15 mouse cellular contexts compared by ENCODE assay signal in genomic region chr19:24528129-24528730, GRCm38 (mm10). TPM values are rescaled to one million over a fixed set of nuclear protein-coding genes. Genes with fewer than 3 reads are reported as not detected.
DNase-seq lines count a peak whose midpoint lies in the region; ATAC-seq lines count a peak whose summit lies in the region.
"Had no signal": no experiment of that assay in that cellular context is flagged by ENCODE, and none has a peak within 500 bp of the region (broad histone marks: within the 10 kb centered on the region; RNA-seq: fewer than 3 reads in every experiment).

No protein-coding gene starts in this region.

- H3K9ac ChIP-seq in liver, embryonic 13.5 days = peak overlapping the region; percentile 52
- no peak overlapping the region for H3K9ac ChIP-seq in neural tube, embryonic 15.5 days (replicated peaks)
- H3K9ac ChIP-seq: embryonic facial prominence, embryonic 12.5 days; forebrain, embryonic 13.5 days; hindbrain, embryonic 12.5 days; limb, embryonic 13.5 days had no signal

- no peaks in the 10 kb centered on the region for H3K9me3 ChIP-seq in megakaryocyte, embryonic 14.5 days
- no peaks in the 10 kb centered on the region for H3K9me3 ChIP-seq in liver, embryonic 13.5 days (replicated peaks)
- no peaks in the 10 kb centered on the region for H3K9me3 ChIP-seq in neural tube, embryonic 15.5 days (replicated peaks)
- H3K9me3 ChIP-seq: embryonic facial prominence, embryonic 12.5 days; forebrain, embryonic 13.5 days; hindbrain, embryonic 12.5 days; limb, embryonic 13.5 days had no signal

- peak overlapping the region; percentile 45 for H3K4me2 ChIP-seq in liver, embryonic 13.5 days
- H3K4me2 ChIP-seq in neural tube, embryonic 15.5 days = no peak overlapping the region
- H3K4me2 ChIP-seq: embryonic facial prominence, embryonic 12.5 days; forebrain, embryonic 13.5 days; hindbrain, embryonic 12.5 days; limb, embryonic 13.5 days had no signal

- DNase-seq in induced T-regulatory cell, adult 2 months (ENCODE audit: low read depth) = peak; percentile 3
- DNase-seq in liver, embryonic 13.5 days = no peak
- no peak for DNase-seq in gastrocnemius, postnatal 14 days
- no peak for DNase-seq in layer of hippocampus, postnatal 10 days (ENCODE audit: low spot score in 2 of 2)
- DNase-seq: adrenal gland, postnatal 14 days; cerebellum, postnatal 36 days; kidney, adult 8-10 months; lung, postnatal 4 days had no signal

- H3K4me3 ChIP-seq in megakaryocyte, embryonic 14.5 days (replicated peaks) = peak overlapping the region; percentile 75
- H3K4me3 ChIP-seq in liver, embryonic 13.5 days (replicated peaks) = no peak overlapping the region
- H3K4me3 ChIP-seq in neural tube, embryonic 15.5 days (replicated peaks) = no peak overlapping the region
- H3K4me3 ChIP-seq: embryonic facial prominence, embryonic 12.5 days; forebrain, embryonic 13.5 days; hindbrain, embryonic 12.5 days; limb, embryonic 13.5 days had no signal

- peak overlapping the region; percentile 89 for H3K27ac ChIP-seq in liver, embryonic 13.5 days
- H3K27ac ChIP-seq in neural tube, embryonic 15.5 days (replicated peaks) = no peak overlapping the region
- H3K27ac ChIP-seq: embryonic facial prominence, embryonic 12.5 days; forebrain, embryonic 13.5 days; hindbrain, embryonic 12.5 days; limb, embryonic 13.5 days had no signal

- H3K36me3 ChIP-seq in megakaryocyte, embryonic 14.5 days (replicated peaks; ENCODE audit: low read length) = peaks cover 22% of the 10 kb centered on the region
- H3K36me3 ChIP-seq in liver, embryonic 13.5 days = no peaks in the 10 kb centered on the region
- no peaks in the 10 kb centered on the region for H3K36me3 ChIP-seq in neural tube, embryonic 15.5 days
- H3K36me3 ChIP-seq: embryonic facial prominence, embryonic 12.5 days; hindbrain, embryonic 12.5 days; limb, embryonic 13.5 days had no signal

- H3K27me3 ChIP-seq in megakaryocyte, embryonic 14.5 days (replicated peaks) = no peaks in the 10 kb centered on the region
- no peaks in the 10 kb centered on the region for H3K27me3 ChIP-seq in liver, embryonic 13.5 days
- H3K27me3 ChIP-seq in neural tube, embryonic 15.5 days (replicated peaks) = no peaks in the 10 kb centered on the region
- H3K27me3 ChIP-seq: embryonic facial prominence, embryonic 12.5 days; forebrain, embryonic 13.5 days; hindbrain, embryonic 12.5 days; limb, embryonic 13.5 days had no signal

- intact Hi-C loops in gastrocnemius, postnatal 14 days (cut with DNase I; ENCODE audit: low total_unique reads) = no loop called here

- no peak for ATAC-seq in megakaryocyte, adult 5-6 weeks (ENCODE audit: poor library complexity, severe bottlenecking)
- peak; percentile 74 for ATAC-seq in liver, embryonic 13.5 days (ENCODE audit: low read depth)
- ATAC-seq in neural tube, embryonic 15.5 days (ENCODE audit: low FRiP score) = no peak
- ATAC-seq: forebrain, embryonic 13.5 days had no signal

- peaks cover 76% of the 10 kb centered on the region for H3K4me1 ChIP-seq in megakaryocyte, embryonic 14.5 days
- peaks cover 73% of the 10 kb centered on the region for H3K4me1 ChIP-seq in liver, embryonic 13.5 days (replicated peaks)
- no peaks in the 10 kb centered on the region for H3K4me1 ChIP-seq in neural tube, embryonic 15.5 days
- H3K4me1 ChIP-seq: embryonic facial prominence, embryonic 12.5 days; forebrain, embryonic 13.5 days; hindbrain, embryonic 12.5 days; limb, embryonic 13.5 days had no signal

- 21% methylated on average over 4 of the region's 4 CpGs for WGBS in liver, embryonic 13.5 days (ENCODE audit: insufficient replicate concordance)
- 88% methylated on average over 4 of the region's 4 CpGs for WGBS in neural tube, embryonic 15.5 days

RNA-seq across cellular contexts. Expression of gene Pip5k1b, which starts 27.4 kb away (rescaled TPM):
- 6.9 and 8.0 TPM in 2 replicates for polyA plus RNA-seq in megakaryocyte, embryonic 14.5 days (2012; ENCODE audit: insufficient read depth, low replicate concordance)
- total RNA-seq in megakaryocyte, adult 5-6 weeks (2015) = 4.9 and 6.2 TPM in 2 replicates
- total RNA-seq in megakaryocyte, adult 5-6 weeks (2017) = 4.4 and 4.8 TPM in 2 replicates
- 8.5 and 10.2 TPM in 2 replicates for polyA plus RNA-seq in liver, embryonic 13.5 days (2015; fragmentation: Nextera tagmentation; extraction: Ambion mirVana)
- 1 to 10 TPM in 1 of 2 experiments, under 1 TPM in 1; 0.51 to 1.0 TPM for total RNA-seq in gastrocnemius, postnatal 14 days (2021)
- 10 to 100 TPM; 21.6 to 21.7 TPM for total RNA-seq in layer of hippocampus, postnatal 10 days (2021)
- 1.6 and 2.6 TPM in 2 replicates for polyA plus RNA-seq in neural tube, embryonic 15.5 days (2015; fragmentation: Nextera tagmentation; extraction: Ambion mirVana)

RNA-seq across cellular contexts. Expression of gene Fam122a, which starts 51.1 kb away (rescaled TPM):
- polyA plus RNA-seq in megakaryocyte, embryonic 14.5 days (2012; ENCODE audit: insufficient read depth, low replicate concordance) = 16.1 and 22.2 TPM in 2 replicates
- 30.1 and 31.3 TPM in 2 replicates for total RNA-seq in megakaryocyte, adult 5-6 weeks (2015)
- 5.9 and 8.3 TPM in 2 replicates for total RNA-seq in megakaryocyte, adult 5-6 weeks (2017)
- polyA plus RNA-seq in liver, embryonic 13.5 days (2015; fragmentation: Nextera tagmentation; extraction: Ambion mirVana) = 29.7 and 34.6 TPM in 2 replicates
- total RNA-seq in gastrocnemius, postnatal 14 days (2021) = 10 to 100 TPM; 15.1 to 20.7 TPM
- 10 to 100 TPM; 33.3 to 35.4 TPM for total RNA-seq in layer of hippocampus, postnatal 10 days (2021)
- polyA plus RNA-seq in neural tube, embryonic 15.5 days (2015; fragmentation: Nextera tagmentation; extraction: Ambion mirVana) = 52.0 and 55.4 TPM in 2 replicates
